Mouse (Mus musculus): ENCODE data around the gene Rfpl4b.
A peak's percentile ranks its signal among the peaks of the same experiment; 100 is the strongest.
"Not testable (repeated sequence)": the region's sequence is repeated elsewhere in the genome, so short reads cannot be mapped to it uniquely, and the experiment has no call there.

Rfpl4b gene

DNA sequence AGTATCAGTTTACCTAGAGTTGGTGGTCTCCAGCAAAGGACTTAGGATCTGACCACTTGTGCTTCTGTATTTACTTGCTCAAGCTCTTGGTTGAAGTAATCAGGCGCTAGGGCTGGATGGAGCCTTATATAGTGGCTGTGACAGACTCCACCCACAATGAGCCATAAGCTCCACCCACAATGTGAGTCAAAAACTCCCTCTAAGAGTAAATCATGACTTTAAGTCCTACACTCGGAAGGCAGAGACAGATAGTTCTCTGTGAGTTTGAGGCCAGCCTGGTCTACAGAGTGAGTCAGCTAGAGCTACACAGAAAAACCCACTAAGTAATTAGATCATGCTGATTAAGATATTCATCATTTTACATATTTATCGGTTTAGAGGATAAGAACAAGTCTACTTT lies at the start of gene Rfpl4b:
TSS of gene Rfpl4b (minus strand) at position 101 of the 400 bp plus-strand sequence.
- no peak for DNase-seq

DNA sequence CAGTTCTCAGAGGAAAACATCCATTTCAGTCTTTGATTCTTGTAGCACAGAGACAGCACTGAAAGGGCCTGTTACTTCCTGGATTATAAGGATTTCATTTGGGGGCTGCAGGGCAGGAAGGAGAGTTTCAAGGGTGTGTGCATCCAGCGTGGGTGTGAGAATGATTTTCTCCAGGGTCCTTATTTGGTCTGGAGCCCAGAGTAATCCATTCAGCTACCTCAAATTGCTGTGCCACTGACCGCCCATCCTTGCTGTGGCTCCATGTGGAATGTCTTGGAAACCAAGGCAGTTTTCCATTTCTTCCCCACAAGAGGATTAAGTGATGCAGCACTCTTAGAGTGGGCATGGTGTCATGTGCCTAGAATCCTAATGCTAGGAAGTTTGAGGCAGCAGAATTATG lies 33.6 kb upstream of the Rfpl4b start:
- no peak for DNase-seq

DNA sequence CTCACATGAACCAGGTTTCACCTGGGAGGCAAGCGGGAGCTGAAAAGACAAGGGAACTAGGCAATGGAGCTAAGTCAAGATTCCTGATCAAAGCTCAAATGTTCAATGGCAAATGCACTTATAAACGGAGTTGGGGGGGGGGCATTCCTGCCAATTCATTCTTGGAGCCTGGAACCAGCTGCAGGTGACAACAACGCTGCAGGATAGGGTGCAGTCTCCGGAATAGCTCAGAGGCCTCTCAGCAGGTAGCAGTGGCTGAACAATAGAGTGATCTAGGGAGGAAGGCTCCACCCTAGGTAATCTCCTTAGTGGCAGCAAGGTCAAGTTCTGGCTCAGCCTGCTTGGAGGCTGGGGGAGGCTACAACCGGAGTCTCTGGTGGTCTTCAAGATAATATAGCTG lies 28.4 kb upstream of the Rfpl4b start:
- not testable (repeated sequence) for DNase-seq

DNA sequence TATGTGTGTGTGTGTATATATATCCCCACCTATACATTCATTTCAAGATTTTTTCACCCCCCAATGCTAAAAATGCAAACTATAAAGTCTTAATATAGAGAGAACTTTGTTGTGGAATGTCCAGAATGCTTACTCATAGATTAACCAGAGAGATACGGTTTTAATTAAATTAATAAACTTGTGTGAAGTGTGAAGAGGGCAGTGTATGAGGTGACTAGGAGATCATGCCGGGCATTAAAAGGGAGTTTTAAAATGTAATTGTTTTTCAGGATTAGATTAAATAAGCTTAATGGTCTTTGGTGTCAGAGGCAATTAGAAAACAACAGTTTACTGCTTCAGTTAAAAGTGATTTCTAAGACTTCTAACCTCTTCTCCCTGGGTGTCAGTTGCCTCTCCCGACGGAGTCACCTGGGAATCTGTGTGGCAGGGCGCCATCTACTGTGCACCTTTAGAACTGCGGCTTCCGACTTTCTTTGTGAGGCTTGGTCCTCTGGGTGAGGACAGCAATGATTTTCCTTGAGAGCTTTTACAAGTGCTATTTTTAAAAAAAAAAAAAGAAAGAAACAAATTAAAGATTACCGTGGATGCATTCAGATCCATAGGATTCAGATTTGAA lies 27.4 kb upstream of the Rfpl4b start:
- peak; percentile 38 to 56 for DNase-seq

DNA sequence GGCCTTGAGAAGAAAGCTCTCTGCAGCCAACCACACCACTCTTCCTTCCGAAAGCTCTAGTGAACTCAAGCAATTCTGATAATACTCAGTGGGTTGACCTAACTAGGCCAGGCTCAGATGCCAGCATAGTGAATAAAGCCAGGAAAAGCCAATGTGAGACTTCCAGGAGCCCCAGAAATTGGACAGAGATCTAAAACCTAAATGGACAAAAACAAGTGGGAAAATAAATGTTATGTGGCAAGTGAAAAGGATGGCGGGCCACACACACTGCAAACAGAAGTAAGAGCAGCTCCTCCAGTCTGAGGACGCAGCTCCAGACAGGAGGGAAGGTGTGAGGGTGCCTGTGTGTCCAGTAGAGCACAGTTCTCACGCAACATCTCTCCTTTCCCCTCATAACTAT lies 26.7 kb upstream of the Rfpl4b start:
- DNase-seq = no peak

DNA sequence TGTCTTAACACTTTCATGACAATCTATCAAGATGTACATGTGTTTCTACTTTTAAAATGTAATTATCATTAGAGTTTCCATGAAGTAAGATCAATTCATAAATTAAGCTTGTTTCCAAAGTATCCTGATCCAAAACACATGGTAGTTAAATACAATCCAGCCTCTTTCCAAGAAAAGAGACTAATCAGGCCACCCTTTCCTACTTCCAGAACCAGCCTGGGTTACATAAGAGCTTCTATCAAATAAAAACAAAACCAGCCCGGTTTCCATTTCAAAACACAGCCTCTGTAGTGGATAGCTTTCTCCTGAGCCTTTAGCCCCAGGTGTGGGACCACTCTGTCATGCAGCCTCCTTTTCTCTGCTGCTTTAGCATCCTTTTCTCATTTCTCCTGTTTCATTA lies 2.2 kb upstream of the Rfpl4b start:
- no peak for DNase-seq

DNA sequence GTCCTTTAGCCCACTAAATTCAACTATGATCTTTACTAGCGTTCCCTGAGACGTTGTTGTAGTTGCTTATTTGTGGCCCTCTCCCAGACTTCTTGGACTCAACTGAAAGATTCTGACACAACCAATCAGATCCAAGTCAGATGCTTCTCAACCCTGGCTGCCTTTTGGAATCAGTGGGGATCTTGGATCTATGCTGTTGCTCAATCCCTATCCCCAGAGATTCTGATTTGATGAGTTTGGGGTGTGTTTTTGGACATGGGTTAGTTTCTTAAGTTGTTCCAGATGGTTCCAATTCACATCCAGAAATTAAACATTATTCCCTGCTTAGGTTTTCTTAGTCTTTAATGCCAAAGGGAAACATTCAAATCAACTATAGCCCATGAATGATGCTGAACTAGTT lies 15.5 kb downstream of the Rfpl4b start:
- no peak for DNase-seq

DNA sequence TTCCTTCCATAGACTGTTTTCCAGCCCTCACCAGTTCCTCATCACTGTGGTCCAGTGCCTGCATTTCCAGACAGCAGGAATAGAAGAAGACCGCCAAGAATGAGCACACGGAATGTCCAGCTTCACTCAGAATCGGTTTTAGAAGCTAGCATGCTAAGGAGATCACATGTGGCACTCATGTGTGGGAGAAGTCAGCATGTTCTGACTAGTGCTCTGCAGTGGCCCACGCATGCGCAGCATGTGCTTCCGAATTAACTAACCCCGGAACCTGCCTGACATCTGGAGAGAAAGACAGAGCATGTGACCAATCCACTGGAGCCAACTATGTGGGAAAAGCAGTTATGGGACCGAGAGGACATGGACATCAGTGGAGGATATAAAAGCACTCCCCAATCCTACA lies 17.5 kb downstream of the Rfpl4b start:
- no peak for DNase-seq

DNA sequence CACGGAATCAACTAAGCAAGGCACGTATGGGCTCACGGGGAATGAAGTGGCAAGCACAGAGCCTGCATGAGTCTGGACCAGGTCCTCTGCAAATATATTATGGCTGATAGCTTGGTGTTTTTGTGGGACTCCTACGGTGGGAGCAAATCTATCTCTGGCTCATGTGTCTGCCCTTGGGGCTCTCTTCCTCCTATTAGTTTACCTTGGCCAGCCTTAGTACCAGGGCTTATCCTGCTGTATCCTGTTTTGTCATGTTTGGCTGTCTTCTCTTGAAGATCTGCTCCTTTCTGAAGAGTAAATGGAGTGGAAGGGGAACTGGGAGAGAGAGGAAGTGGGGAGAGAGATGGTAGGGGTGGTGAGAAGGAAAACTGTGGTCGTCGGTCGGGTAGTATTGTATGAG lies 18.3 kb downstream of the Rfpl4b start:
- no peak for DNase-seq

DNA sequence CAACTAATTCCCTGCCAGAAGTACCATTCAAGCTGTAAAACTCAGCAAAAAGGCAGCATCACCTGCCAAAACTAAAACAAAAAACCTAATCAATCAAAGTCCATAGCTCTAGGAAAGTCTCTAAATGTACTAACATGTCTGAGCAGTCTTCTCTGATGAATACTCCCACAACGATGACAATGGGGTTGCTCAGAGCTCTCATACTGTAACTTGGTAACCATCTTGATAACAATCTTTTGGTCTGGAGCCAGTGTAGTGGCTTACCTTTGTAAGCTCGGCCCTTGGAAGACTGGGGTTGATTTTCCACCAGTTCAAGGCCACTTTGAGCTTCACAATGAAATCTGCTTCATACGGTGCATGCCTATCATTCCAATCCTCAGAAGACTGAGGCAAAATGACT lies 33.0 kb downstream of the Rfpl4b start:
- no peak for DNase-seq
